Mouse (Mus musculus) lung, embryonic 16.5 days (tissue): ENCODE data around the gene Elof1. TPM values are rescaled to one million over a fixed set of nuclear protein-coding genes. Genes with fewer than 3 reads are reported as not detected.
A peak's percentile ranks its signal among the peaks of the same experiment; 100 is the strongest.

Source experiments
- ATAC-seq: fragments of 200-750 bp; cut with Nextera tagmentation; 2 replicates; pipeline ENCODE4 v1.8.0; 2017; ENCODE audit warnings: low read depth, mild to moderate bottlenecking, moderate library complexity
- H3K27ac ChIP-seq: fragments of 300-500 bp; sonication (generic); 2 replicates; pipeline ENCODE4 v1.5.1; 2014; ENCODE audit warnings: mild to moderate bottlenecking, control low read depth, low read length
- H3K27me3 ChIP-seq: fragments of 300-500 bp; sonication (generic); 2 replicates; pipeline ENCODE4 v1.6.1; 2014; ENCODE audit warnings: low read depth, low read length, mixed read lengths; ENCODE audit not compliant: control insufficient read depth, insufficient read depth
- H3K36me3 ChIP-seq: fragments of 300-500 bp; sonication (generic); 2 replicates; pipeline ENCODE4 v1.6.1; 2014; ENCODE audit warnings: low read length; ENCODE audit not compliant: control insufficient read depth, insufficient read depth
- H3K4me1 ChIP-seq: fragments of 300-500 bp; sonication (generic); replicated peaks from 2 replicates; pipeline ENCODE4 v1.6.1; 2014; ENCODE audit warnings: low read length, mixed read lengths; ENCODE audit not compliant: control insufficient read depth, insufficient read depth
- H3K4me2 ChIP-seq: fragments of 300-500 bp; sonication (generic); 2 replicates; pipeline ENCODE4 v1.6.1; 2014; ENCODE audit warnings: low read depth, low read length, control low read depth
- H3K4me3 ChIP-seq: fragments of 300-500 bp; sonication (generic); 2 replicates; pipeline ENCODE4 v1.5.1; 2014; ENCODE audit warnings: mild to moderate bottlenecking, low read length, control low read depth
- H3K9ac ChIP-seq: fragments of 300-500 bp; sonication (generic); 2 replicates; pipeline ENCODE4 v1.6.1; 2014; ENCODE audit warnings: low read length, control low read depth
- H3K9me3 ChIP-seq: fragments of 300-500 bp; sonication (generic); 2 replicates; pipeline ENCODE4 v1.6.1; 2016; ENCODE audit warnings: low read length; ENCODE audit not compliant: control insufficient read depth
- WGBS: fragments of 180-500 bp; shearing (Covaris S2); extraction: QIAGEN DNeasy Blood & Tissue Kit; methylation state at CpG from one replicate; pipeline ENCODE4 v1.1.7; 2014; 5-methylcytosine and 5-hydroxymethylcytosine counted together
- polyA plus RNA-seq: library from polyadenylated mRNA; unstranded; fragments of >200 nt; fragmentation: Nextera tagmentation; extraction: Ambion mirVana; gene quantifications from 2 replicates; pipeline ENCODE4 v1.2.1, GENCODE M21; 2015

The Elof1 gene
- polyA plus RNA-seq, 1 experiment from 2014 or later: 197 TPM

GRCm38 (mm10) chr9:22108194-22108593 lies 8.8 kb downstream of the Elof1 start:
- no peaks in the 10 kb centered on the region for H3K4me1 ChIP-seq
- no peak for ATAC-seq
- no peak overlapping the region for H3K27ac ChIP-seq
- no peak overlapping the region for H3K4me3 ChIP-seq
- H3K27me3 ChIP-seq: no peaks in the 10 kb centered on the region
- no peak overlapping the region for H3K4me2 ChIP-seq
- no peaks in the 10 kb centered on the region for H3K9me3 ChIP-seq
- WGBS: 78% methylated on average over 9 of the region's 9 CpGs
- H3K36me3 ChIP-seq: peaks cover 16% of the 10 kb centered on the region
- H3K9ac ChIP-seq: no peak overlapping the region

- H3K27ac ChIP-seq: no peak overlapping the region
These were observed 17.1 kb downstream of the Elof1 start for GRCm38 (mm10) chr9:22099922-22100321.

GRCm38 (mm10) chr9:22098993-22099696 lies 17.8 kb downstream of the Elof1 start, which contains the start of gene Cnn1:
Gene Cnn1, plus strand, starts transcription at chr9:22099216.
- no peak within 1 kb of the TSS for H3K27ac ChIP-seq

More at GRCm38 (mm10) chr9:22099922-22100321, 17.1 kb downstream of the Elof1 start:
- peaks cover 9% of the 10 kb centered on the region; the same call in 1 of the 2 replicates for H3K27me3 ChIP-seq
- H3K36me3 ChIP-seq: no peaks in the 10 kb centered on the region
- 2% methylated on average over 18 of the region's 18 CpGs for WGBS
- H3K9ac ChIP-seq: no peak overlapping the region
- no peak overlapping the region for H3K4me3 ChIP-seq
- H3K4me2 ChIP-seq: peak overlapping the region; percentile 1; the same call in 1 of the 2 replicates
- no peaks in the 10 kb centered on the region for H3K9me3 ChIP-seq
- ATAC-seq: peak; percentile 54
- H3K4me1 ChIP-seq: no peaks in the 10 kb centered on the region; the same call in 1 of the 2 replicates

GRCm38 (mm10) chr9:22095854-22096307 lies 21.1 kb downstream of the Elof1 start:
- H3K9ac ChIP-seq: peak overlapping the region; percentile 66
- no peak overlapping the region for H3K27ac ChIP-seq
- ATAC-seq: peak; percentile 81
- peaks cover 9% of the 10 kb centered on the region; the same call in 1 of the 2 replicates for H3K27me3 ChIP-seq
- no peaks in the 10 kb centered on the region; the same call in 1 of the 2 replicates for H3K4me1 ChIP-seq
- H3K36me3 ChIP-seq: no peaks in the 10 kb centered on the region
- peak overlapping the region; percentile 69 for H3K4me2 ChIP-seq
- WGBS: under 1% methylated on average over 24 of the region's 24 CpGs
- H3K4me3 ChIP-seq: peak overlapping the region; percentile 48
- no peaks in the 10 kb centered on the region for H3K9me3 ChIP-seq

More at GRCm38 (mm10) chr9:22098993-22099696, 17.8 kb downstream of the Elof1 start, which contains the start of gene Cnn1:
- WGBS: 4% methylated on average over 14 of the region's 14 CpGs
- Histone ChIP-seq H3K4me1 (no peaks in the 10 kb centered on the region; the same call in 1 of the 2 replicates), H3K4me3 (no peak within 1 kb of the TSS), H3K27me3 (peaks cover 9% of the 10 kb centered on the region; the same call in 1 of the 2 replicates), H3K9ac (no peak within 1 kb of the TSS), H3K9me3 (no peaks in the 10 kb centered on the region), H3K36me3 (no peaks in the 10 kb centered on the region), H3K4me2 (peak within 1 kb of the TSS; percentile 14; the same call in 1 of the 2 replicates)
- ATAC-seq: peak; percentile 39

GRCm38 (mm10) chr9:22092746-22093145 lies 24.2 kb downstream of the Elof1 start:
- no peaks in the 10 kb centered on the region for H3K36me3 ChIP-seq
- H3K9me3 ChIP-seq: no peaks in the 10 kb centered on the region
- 79% methylated on average over 6 of the region's 6 CpGs for WGBS
- H3K4me1 ChIP-seq: no peaks in the 10 kb centered on the region; the same call in 1 of the 2 replicates
- H3K4me2 ChIP-seq: no peak overlapping the region
- no peaks in the 10 kb centered on the region for H3K27me3 ChIP-seq
- no peak overlapping the region for H3K4me3 ChIP-seq
- no peak overlapping the region for H3K27ac ChIP-seq
- H3K9ac ChIP-seq: no peak overlapping the region
- no peak for ATAC-seq

GRCm38 (mm10) chr9:22089986-22090385 lies 27.0 kb downstream of the Elof1 start:
- no peak for ATAC-seq
- Histone ChIP-seq H3K36me3 (no peaks in the 10 kb centered on the region), H3K27me3 (no peaks in the 10 kb centered on the region), H3K9ac (no peak overlapping the region), H3K27ac (no peak overlapping the region), H3K4me2 (no peak overlapping the region), H3K9me3 (no peaks in the 10 kb centered on the region), H3K4me1 (0 out of 2 replicates have a peak, but pooled peaks cover 4% of the 10 kb centered on the region), H3K4me3 (no peak overlapping the region)
- 70% methylated on average over 7 of the region's 7 CpGs for WGBS

GRCm38 (mm10) chr9:22089281-22089680 lies 27.7 kb downstream of the Elof1 start:
- H3K9ac ChIP-seq: no peak overlapping the region

GRCm38 (mm10) chr9:22087034-22087618 lies 29.8 kb downstream of the Elof1 start:
- no peaks in the 10 kb centered on the region for H3K9me3 ChIP-seq
- no peak overlapping the region for H3K9ac ChIP-seq
- H3K27ac ChIP-seq: no peak overlapping the region
- H3K4me3 ChIP-seq: no peak overlapping the region
- ATAC-seq: no peak
- H3K4me2 ChIP-seq: no peak overlapping the region
- 81% methylated on average over 2 of the region's 2 CpGs for WGBS
- H3K4me1 ChIP-seq: 0 out of 2 replicates have a peak, but pooled peaks cover 4% of the 10 kb centered on the region
- no peaks in the 10 kb centered on the region for H3K36me3 ChIP-seq
- H3K27me3 ChIP-seq: no peaks in the 10 kb centered on the region

More at GRCm38 (mm10) chr9:22089281-22089680, 27.7 kb downstream of the Elof1 start:
- no peak overlapping the region for H3K4me2 ChIP-seq
- H3K27me3 ChIP-seq: no peaks in the 10 kb centered on the region
- no peak for ATAC-seq
- no peaks in the 10 kb centered on the region for H3K36me3 ChIP-seq
- H3K4me3 ChIP-seq: no peak overlapping the region
- no peak overlapping the region for H3K27ac ChIP-seq
- no peaks in the 10 kb centered on the region for H3K9me3 ChIP-seq
- 0 out of 2 replicates have a peak, but pooled peaks cover 4% of the 10 kb centered on the region for H3K4me1 ChIP-seq
- 95% methylated on average over 7 of the region's 7 CpGs for WGBS

GRCm38 (mm10) chr9:22086012-22086411 lies 31.0 kb downstream of the Elof1 start:
- 29% methylated on average over 6 of the region's 6 CpGs for WGBS
- H3K27me3 ChIP-seq: no peaks in the 10 kb centered on the region
- 0 out of 2 replicates have a peak, but pooled peaks cover 4% of the 10 kb centered on the region for H3K4me1 ChIP-seq
- peak overlapping the region; percentile 76 for H3K9ac ChIP-seq
- H3K36me3 ChIP-seq: no peaks in the 10 kb centered on the region
- no peak for ATAC-seq
- peak overlapping the region; percentile 75 for H3K27ac ChIP-seq
- H3K4me3 ChIP-seq: peak overlapping the region; percentile 90
- H3K9me3 ChIP-seq: no peaks in the 10 kb centered on the region
- H3K4me2 ChIP-seq: peak overlapping the region; percentile 67
